Mouse (Mus musculus): ENCODE results near the gene Atp13a4. TPM values are rescaled to one million over a fixed set of nuclear protein-coding genes. Genes with fewer than 3 reads are reported as not detected.

Gene Atp13a4
- polyA plus RNA-seq, 1 experiment from 2014 or later, result 0.43 TPM

GRCm38 (mm10) chr16:29378458-29378857, 166.2 kb downstream of the Atp13a4 start, which contains the start of gene Atp13a5:
Atp13a5 (minus strand) TSS chr16:29378732.
- no peaks in the 10 kb centered on the region for H3K27me3 ChIP-seq
- no peak within 1 kb of the TSS for H3K4me2 ChIP-seq
- no peak within 1 kb of the TSS for H3K9ac ChIP-seq
- no peak for ATAC-seq (ENCODE audit: low read depth)
- no peak within 1 kb of the TSS for H3K4me3 ChIP-seq
- H3K36me3 ChIP-seq, result no peaks in the 10 kb centered on the region
- H3K9me3 ChIP-seq, result no peaks in the 10 kb centered on the region
- H3K27ac ChIP-seq (replicated peaks), result no peak within 1 kb of the TSS
- 78% methylated on average over 4 of the region's 4 CpGs for WGBS
- H3K4me1 ChIP-seq (replicated peaks), result no peaks in the 10 kb centered on the region

DNA sequence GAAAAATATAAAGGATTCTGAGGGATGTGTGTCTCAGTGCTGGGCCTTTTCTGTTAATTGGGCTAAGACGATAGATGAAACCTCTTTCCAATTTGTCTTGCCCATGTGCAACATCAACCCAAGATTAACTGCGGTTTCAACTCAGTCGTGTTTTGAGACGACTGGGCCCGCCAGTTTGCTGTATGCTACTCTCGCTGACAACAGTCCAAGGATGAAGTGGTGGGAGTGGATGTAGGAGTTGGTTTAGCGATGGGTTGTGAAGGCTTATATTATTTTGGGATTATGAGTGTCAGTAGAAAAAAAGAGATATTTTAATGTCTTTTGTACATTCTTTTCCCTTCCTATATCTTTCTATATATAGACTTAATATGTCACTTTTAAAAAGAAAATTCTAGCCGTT, 170.0 kb downstream of the Atp13a4 start:
- WGBS, result 90% methylated on average over 8 of the region's 8 CpGs
- no peak overlapping the region for H3K4me2 ChIP-seq
- no peak overlapping the region for H3K9ac ChIP-seq
- H3K27me3 ChIP-seq, result no peaks in the 10 kb centered on the region
- H3K4me3 ChIP-seq, result no peak overlapping the region
- ATAC-seq (ENCODE audit: low read depth), result no peak
- H3K27ac ChIP-seq (replicated peaks), result no peak overlapping the region
- no peaks in the 10 kb centered on the region for H3K36me3 ChIP-seq
- H3K4me1 ChIP-seq (replicated peaks), result no peaks in the 10 kb centered on the region
- no peaks in the 10 kb centered on the region for H3K9me3 ChIP-seq

Other genes starting within 250 kb of the Atp13a4 start
- 0.65 and 0.91 TPM in 2 replicates for gene Atp13a5, start 166.1 kb downstream of the Atp13a4 start, polyA plus RNA-seq (2015; fragmentation: Nextera tagmentation; extraction: Ambion mirVana)
- 38.2 and 39.8 TPM in 2 replicates for gene Opa1, start 34.5 kb upstream of the Atp13a4 start, polyA plus RNA-seq (2015; fragmentation: Nextera tagmentation; extraction: Ambion mirVana)

Data from neural tube, embryonic 13.5 days (tissue).